Mouse (Mus musculus) hindbrain, embryonic 12.5 days (tissue): ENCODE measurements around the gene Ndufv2. TPM values are rescaled to one million over a fixed set of nuclear protein-coding genes. Genes with fewer than 3 reads are reported as not detected.

Experiments
- ATAC-seq: fragments of 200-750 bp; cut with Nextera tagmentation; 2 replicates; pipeline ENCODE4 v1.8.0; 2017; ENCODE audit warnings: moderate TSS enrichment; ENCODE audit not compliant: low FRiP score
- H3K27ac ChIP-seq: fragments of 300-500 bp; sonication (generic); 2 replicates; pipeline ENCODE4 v1.5.1; 2016; ENCODE audit warnings: mild to moderate bottlenecking
- H3K27me3 ChIP-seq: fragments of 300-500 bp; sonication (generic); 2 replicates; pipeline ENCODE4 v1.6.1; 2016; ENCODE audit warnings: mild to moderate bottlenecking
- H3K36me3 ChIP-seq: fragments of 300-500 bp; sonication (generic); 2 replicates; pipeline ENCODE4 v1.6.1; 2016; ENCODE audit warnings: mild to moderate bottlenecking
- H3K4me1 ChIP-seq: fragments of 300-500 bp; sonication (generic); 2 replicates; pipeline ENCODE4 v1.6.1; 2016
- H3K4me2 ChIP-seq: fragments of 300-500 bp; sonication (generic); replicated peaks from 2 replicates; pipeline ENCODE4 v1.6.1; 2016; ENCODE audit warnings: mild to moderate bottlenecking
- H3K4me3 ChIP-seq: fragments of 300-500 bp; sonication (generic); 2 replicates; pipeline ENCODE4 v1.5.1; 2016; ENCODE audit warnings: mild to moderate bottlenecking
- H3K9ac ChIP-seq: fragments of 300-500 bp; sonication (generic); 2 replicates; pipeline ENCODE4 v1.6.1; 2016; ENCODE audit warnings: mild to moderate bottlenecking, moderate library complexity
- H3K9me3 ChIP-seq: fragments of 300-500 bp; sonication (generic); replicated peaks from 2 replicates; pipeline ENCODE4 v1.6.1; 2016; ENCODE audit warnings: mild to moderate bottlenecking
- WGBS: fragments of 180-500 bp; shearing (Covaris S2); methylation state at CpG from one replicate; pipeline ENCODE4 v1.1.7; 2016; 5-methylcytosine and 5-hydroxymethylcytosine counted together
- polyA plus RNA-seq: library from polyadenylated mRNA; unstranded; fragments of >200 nt; fragmentation: Nextera tagmentation; extraction: Ambion mirVana; gene quantifications from 2 replicates; pipeline ENCODE4 v1.2.1, GENCODE M21; 2016

Ndufv2 gene
- polyA plus RNA-seq, 1 experiment from 2014 or later, result 282 TPM

- no peak overlapping the region for H3K4me3 ChIP-seq
- no peak overlapping the region for H3K27ac ChIP-seq
- no peaks in the 10 kb centered on the region for H3K36me3 ChIP-seq
- WGBS, result 80% methylated on average over 4 of the region's 4 CpGs
- no peak for ATAC-seq
- peaks cover 12% of the 10 kb centered on the region for H3K4me1 ChIP-seq
- no peak overlapping the region for H3K9ac ChIP-seq
- no peak overlapping the region for H3K4me2 ChIP-seq
- no peaks in the 10 kb centered on the region for H3K27me3 ChIP-seq
- no peaks in the 10 kb centered on the region for H3K9me3 ChIP-seq
Measured at GRCm38 (mm10) chr17:66108198-66108597, 6.8 kb upstream of the Ndufv2 start.

GRCm38 (mm10) chr17:66107466-66107865, 6.1 kb upstream of the Ndufv2 start:
- ATAC-seq, result no peak

GRCm38 (mm10) chr17:66106601-66107267, 5.4 kb upstream of the Ndufv2 start:
- peaks cover 4% of the 10 kb centered on the region for H3K4me1 ChIP-seq
- no peak overlapping the region for H3K4me2 ChIP-seq
- no peaks in the 10 kb centered on the region for H3K27me3 ChIP-seq
- no peaks in the 10 kb centered on the region for H3K9me3 ChIP-seq
- no peak overlapping the region for H3K4me3 ChIP-seq
- H3K9ac ChIP-seq, result no peak overlapping the region
- no peak for ATAC-seq
- 59% methylated on average over 10 of the region's 10 CpGs for whole genome bisulfite sequencing
- no peak overlapping the region; the same call in 1 of the 2 replicates for H3K27ac ChIP-seq
- H3K36me3 ChIP-seq, result no peaks in the 10 kb centered on the region

More at GRCm38 (mm10) chr17:66107466-66107865, 6.1 kb upstream of the Ndufv2 start:
- H3K4me2 ChIP-seq, result no peak overlapping the region
- H3K4me3 ChIP-seq, result no peak overlapping the region
- H3K36me3 ChIP-seq, result no peaks in the 10 kb centered on the region
- peaks cover 10% of the 10 kb centered on the region for H3K4me1 ChIP-seq
- H3K9ac ChIP-seq, result no peak overlapping the region
- 66% methylated on average over 8 of the region's 8 CpGs for WGBS
- no peaks in the 10 kb centered on the region for H3K27me3 ChIP-seq
- H3K9me3 ChIP-seq, result no peaks in the 10 kb centered on the region
- H3K27ac ChIP-seq, result no peak overlapping the region

- no peak overlapping the region for H3K9ac ChIP-seq
- H3K9me3 ChIP-seq, result no peaks in the 10 kb centered on the region
- peaks cover 14% of the 10 kb centered on the region for H3K4me1 ChIP-seq
- H3K36me3 ChIP-seq, result no peaks in the 10 kb centered on the region
- no peak overlapping the region for H3K4me2 ChIP-seq
- no peak overlapping the region for H3K4me3 ChIP-seq
- no peak overlapping the region for H3K27ac ChIP-seq
- H3K27me3 ChIP-seq, result no peaks in the 10 kb centered on the region
- 86% methylated on average over 7 of the region's 7 CpGs for WGBS
- ATAC-seq, result no peak
Measured at GRCm38 (mm10) chr17:66104076-66104475, 2.7 kb upstream of the Ndufv2 start.

- no peak for ATAC-seq
- H3K9ac ChIP-seq, result peak overlapping the region; percentile 91
- H3K4me2 ChIP-seq, result peak overlapping the region; percentile 95
- WGBS, result under 1% methylated on average over 41 of the region's 41 CpGs
- H3K27me3 ChIP-seq, result no peaks in the 10 kb centered on the region
- H3K36me3 ChIP-seq, result no peaks in the 10 kb centered on the region
- peak overlapping the region; percentile 82 for H3K4me3 ChIP-seq
- no peaks in the 10 kb centered on the region for H3K9me3 ChIP-seq
- peaks cover 14% of the 10 kb centered on the region for H3K4me1 ChIP-seq
- peak overlapping the region; percentile 96 for H3K27ac ChIP-seq
Measured at GRCm38 (mm10) chr17:66100566-66101379, 586 bp downstream of the Ndufv2 start.

- WGBS, result 84% methylated on average over 3 of the region's 3 CpGs
- Histone ChIP-seq H3K9ac (no peak overlapping the region), H3K27me3 (no peaks in the 10 kb centered on the region), H3K27ac (no peak overlapping the region), H3K36me3 (peaks cover 21% of the 10 kb centered on the region; the same call in 1 of the 2 replicates), H3K4me2 (no peak overlapping the region), H3K4me3 (no peak overlapping the region), H3K4me1 (no peaks in the 10 kb centered on the region), H3K9me3 (no peaks in the 10 kb centered on the region)
- no peak for ATAC-seq
Measured at GRCm38 (mm10) chr17:66092664-66093063, 8.7 kb downstream of the Ndufv2 start.

- Histone ChIP-seq H3K27me3 (no peaks in the 10 kb centered on the region), H3K4me3 (no peak overlapping the region), H3K9me3 (no peaks in the 10 kb centered on the region), H3K36me3 (peaks cover 21% of the 10 kb centered on the region), H3K4me2 (no peak overlapping the region), H3K27ac (no peak overlapping the region), H3K9ac (no peak overlapping the region), H3K4me1 (no peaks in the 10 kb centered on the region)
- WGBS, result 93% methylated on average over 2 of the region's 2 CpGs
- no peak for ATAC-seq
Measured at GRCm38 (mm10) chr17:66092065-66092464, 9.3 kb downstream of the Ndufv2 start.

- no peak overlapping the region for H3K4me2 ChIP-seq
- no peak for ATAC-seq
- no peaks in the 10 kb centered on the region for H3K4me1 ChIP-seq
- peaks cover 25% of the 10 kb centered on the region for H3K36me3 ChIP-seq
- WGBS, result 95% methylated on average over 2 of the region's 2 CpGs
- no peaks in the 10 kb centered on the region for H3K27me3 ChIP-seq
- no peak overlapping the region for H3K27ac ChIP-seq
- no peak overlapping the region for H3K4me3 ChIP-seq
- no peaks in the 10 kb centered on the region for H3K9me3 ChIP-seq
- no peak overlapping the region for H3K9ac ChIP-seq
Measured at GRCm38 (mm10) chr17:66091392-66091791, 10.0 kb downstream of the Ndufv2 start.

GRCm38 (mm10) chr17:66090251-66090650, 11.1 kb downstream of the Ndufv2 start:
- Histone ChIP-seq H3K4me3 (no peak overlapping the region), H3K4me1 (no peaks in the 10 kb centered on the region), H3K9me3 (no peaks in the 10 kb centered on the region), H3K27me3 (no peaks in the 10 kb centered on the region), H3K9ac (no peak overlapping the region), H3K27ac (no peak overlapping the region), H3K36me3 (peaks cover 35% of the 10 kb centered on the region), H3K4me2 (no peak overlapping the region)
- no peak for ATAC-seq

GRCm38 (mm10) chr17:66085038-66085437, 16.3 kb downstream of the Ndufv2 start:
- no peaks in the 10 kb centered on the region for H3K27me3 ChIP-seq
- no peaks in the 10 kb centered on the region for H3K4me1 ChIP-seq
- H3K4me3 ChIP-seq, result no peak overlapping the region
- ATAC-seq, result no peak
- 95% methylated on average over 1 of the region's 1 CpGs for WGBS
- H3K36me3 ChIP-seq, result peaks cover 38% of the 10 kb centered on the region
- H3K9ac ChIP-seq, result no peak overlapping the region
- H3K9me3 ChIP-seq, result no peaks in the 10 kb centered on the region
- H3K4me2 ChIP-seq, result no peak overlapping the region
- no peak overlapping the region for H3K27ac ChIP-seq

GRCm38 (mm10) chr17:66084486-66084885, 16.9 kb downstream of the Ndufv2 start:
- no peak for ATAC-seq
- H3K9me3 ChIP-seq, result no peaks in the 10 kb centered on the region
- 87% methylated on average over 1 of the region's 1 CpGs for WGBS
- peaks cover 40% of the 10 kb centered on the region for H3K36me3 ChIP-seq
- H3K4me2 ChIP-seq, result no peak overlapping the region
- H3K4me3 ChIP-seq, result no peak overlapping the region
- no peak overlapping the region for H3K27ac ChIP-seq
- H3K27me3 ChIP-seq, result no peaks in the 10 kb centered on the region
- no peaks in the 10 kb centered on the region for H3K4me1 ChIP-seq
- no peak overlapping the region for H3K9ac ChIP-seq

- peaks cover 15% of the 10 kb centered on the region for H3K36me3 ChIP-seq
- ATAC-seq, result peak; percentile 74
- under 1% methylated on average over 23 of the region's 23 CpGs for WGBS
- peaks cover 17% of the 10 kb centered on the region; the same call in 1 of the 2 replicates for H3K4me1 ChIP-seq
- H3K4me2 ChIP-seq, result peak overlapping the region; percentile 85
- peak overlapping the region; percentile 81 for H3K9ac ChIP-seq
- H3K9me3 ChIP-seq, result no peaks in the 10 kb centered on the region
- peak overlapping the region; percentile 95 for H3K27ac ChIP-seq
- H3K4me3 ChIP-seq, result peak overlapping the region; percentile 88
- H3K27me3 ChIP-seq, result 0 out of 2 replicates have a peak, but pooled peaks cover 3% of the 10 kb centered on the region
Measured at GRCm38 (mm10) chr17:66077437-66077850, 23.9 kb downstream of the Ndufv2 start.
